Mouse (Mus musculus) adrenal gland, adult 10 weeks (tissue): ENCODE results near the gene Slc35a1. TPM values are rescaled to one million over a fixed set of nuclear protein-coding genes. Genes with fewer than 3 reads are reported as not detected.

Source experiments
- polyA plus RNA-seq: library from polyadenylated mRNA; stranded (reverse); fragments of 350-450 nt; fragmentation: Illumina TruSeq; extraction: RNeasy Lipid Tissue Mini Kit (QIAGEN cat#74804); gene quantifications from one replicate; pipeline ENCODE4 v1.2.3, GENCODE M21; 2014; ENCODE audit warnings: low read depth, low replicate concordance

The Slc35a1 gene
- 115 TPM for polyA plus RNA-seq

GRCm38 (mm10) chr4:34686874-34687567 is at the start of gene Slc35a1:
Gene Slc35a1, minus strand, starts transcription at chr4:34687438.

GRCm38 (mm10) chr4:34729851-34730341 is 42.7 kb upstream of the Slc35a1 start, which contains the start of gene Cfap206:
Gene Cfap206, minus strand, starts transcription at chr4:34730206.

GRCm38 (mm10) chr4:34614630-34615094 is 72.6 kb downstream of the Slc35a1 start, which contains the start of the genes Orc3 and Rars2:
Gene Orc3, minus strand, starts transcription at chr4:34614944.
Gene Rars2, plus strand, starts transcription at chr4:34614957.

Other genes starting within 250 kb of the Slc35a1 start
- gene Akirin2, start 136.5 kb downstream of the Slc35a1 start, polyA plus RNA-seq: 225 TPM
- gene Orc3, start 72.5 kb downstream of the Slc35a1 start, polyA plus RNA-seq: 143 TPM
- gene Rars2, start 72.5 kb downstream of the Slc35a1 start, polyA plus RNA-seq: 63.9 TPM
- not detected for gene Cfap206, start 42.8 kb upstream of the Slc35a1 start, polyA plus RNA-seq
- not detected for gene Gm136, start 68.8 kb upstream of the Slc35a1 start, polyA plus RNA-seq
- gene Smim8, start 91.0 kb upstream of the Slc35a1 start, polyA plus RNA-seq: 96.7 TPM
- 43.7 TPM for gene Zfp292, start 195.5 kb upstream of the Slc35a1 start, polyA plus RNA-seq
- gene Cga, start 206.3 kb upstream of the Slc35a1 start, polyA plus RNA-seq: not detected